Mouse (Mus musculus) lung, postnatal 0 days (tissue): ENCODE measurements around the gene Antxr1.

Experiments
- CTCF ChIP-seq: IDR thresholded peaks from 2 replicates; pipeline ENCODE4 v1.5.1; 2016; ENCODE audit warnings: antibody characterized with exemption, mild to moderate bottlenecking
- EP300 ChIP-seq: IDR thresholded peaks from 2 replicates; pipeline ENCODE4 v1.6.1; 2016; ENCODE audit warnings: antibody characterized with exemption, mild to moderate bottlenecking, control low read depth

GRCm38 (mm10) chr6:87099671-87100296 is 235.8 kb downstream of the Antxr1 start:
- no peak for TF ChIP-seq CTCF
- peak; percentile 69 for TF ChIP-seq EP300
